9 mouse cellular contexts compared by ENCODE assay signal in the genomic region with DNA sequence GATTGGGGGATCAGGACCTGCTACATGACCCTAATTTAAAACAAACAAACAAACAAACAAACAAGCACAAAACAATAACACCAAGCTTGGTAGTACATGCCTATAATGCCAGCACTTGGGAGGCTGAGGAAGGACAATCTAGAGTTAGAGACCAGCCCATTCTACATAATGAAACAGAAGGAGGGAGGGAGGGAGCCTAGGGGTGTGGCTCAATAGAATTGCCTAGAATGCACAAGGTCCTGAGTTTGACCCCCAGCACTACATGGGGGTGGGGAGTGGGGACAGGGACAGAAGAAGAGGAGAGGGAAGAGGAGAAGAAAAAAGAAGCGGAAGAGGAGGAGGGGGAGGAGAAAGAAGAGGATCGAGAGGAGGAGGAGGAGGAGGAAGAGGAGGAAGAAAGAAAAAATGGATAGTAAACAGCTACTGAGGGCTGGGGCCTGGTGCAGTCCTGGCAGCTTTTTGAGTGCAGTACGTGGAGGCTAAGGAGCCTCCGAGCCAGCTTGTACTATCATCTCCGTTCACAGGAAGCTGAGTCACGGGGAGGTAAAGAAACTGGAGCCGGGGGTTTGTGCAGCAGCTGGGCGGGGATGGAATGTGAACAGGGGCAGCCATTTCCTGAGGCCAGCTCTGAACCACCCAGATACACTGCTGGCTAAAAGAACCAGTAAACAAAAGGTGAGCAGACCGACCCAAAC. TPM values are rescaled to one million over a fixed set of nuclear protein-coding genes. Genes with fewer than 3 reads are reported as not detected.
DNase-seq lines count a peak whose midpoint lies in the region; TF ChIP-seq lines count a peak whose summit lies in the region.
"Had no signal": no experiment of that assay in that cellular context is flagged by ENCODE, and none has a peak within 500 bp of the region (broad histone marks: within the 10 kb centered on the region; RNA-seq: fewer than 3 reads in every experiment).

No protein-coding gene starts in this region.

- no peaks in the 10 kb centered on the region; the same call in 1 of the 2 replicates for H3K4me1 ChIP-seq in thymus, adult 2 months (replicated peaks; ENCODE audit: control insufficient read depth, insufficient read depth, low read length)

- 8% methylated on average over 9 of the region's 9 CpGs for WGBS in thymus, adult 2 months

- H3K4me3 ChIP-seq in thymus, adult 2 months (ENCODE audit: control insufficient read depth, insufficient read depth, low read length), result no peak overlapping the region

- TF ChIP-seq CTCF in thymus, adult 2 months (IDR thresholded peaks at IDR 0.05; ENCODE audit: borderline replicate concordance, control insufficient read depth, extremely low read depth, insufficient read depth, low read length, poor library complexity), result no peak

- no peaks in the 10 kb centered on the region for H3K36me3 ChIP-seq in thymus, adult 2 months (ENCODE audit: control insufficient read depth, insufficient read depth, low read length)

- no peaks in the 10 kb centered on the region for H3K27me3 ChIP-seq in thymus, adult 2 months (ENCODE audit: control insufficient read depth, insufficient read depth, low read length)

- peak; percentile 28 for DNase-seq in ovary, postnatal 36 days (ENCODE audit: low spot score)
- no peak for DNase-seq in ovary, postnatal 14 days (ENCODE audit: low spot score)
- DNase-seq in c-Kit-positive CD71-negative TER-119-negative erythroid progenitor cells, embryonic 14.5 days (ENCODE audit: low read depth), result peak; percentile 49
- peak; percentile 85 for DNase-seq in heart, adult 8-10 months (ENCODE audit: low spot score)
- peak; percentile 59 for DNase-seq in kidney, adult 9 months
- DNase-seq in lung, postnatal 10 days, result peak; percentile 77
- DNase-seq in thymus, adult 2 months, result peak; percentile 30
- no peak for DNase-seq in layer of hippocampus, adult 11-12 months (ENCODE audit: low spot score)

- H3K27ac ChIP-seq in thymus, adult 2 months (ENCODE audit: control insufficient read depth, insufficient read depth, low read length), result no peak overlapping the region

- TF ChIP-seq POLR2A in thymus, adult 2 months (IDR thresholded peaks at IDR 0.05; ENCODE audit: control insufficient read depth, extremely low read depth, insufficient read depth, low read length, poor library complexity), result no peak

RNA-seq across cellular contexts. Expression of a gene that starts 9.7 kb away (rescaled TPM):
- total RNA-seq in heart, adult 8-10 months (2022), result 1 to 10 TPM in 3 of 4 experiments, under 1 TPM in 1; 0.98 to 2.4 (median 1.5) TPM
- polyA plus RNA-seq in thymus, adult 2 months (2012; rRNA removed), result 10.4 and 14.5 TPM in 2 replicates

RNA-seq across cellular contexts. Expression of a gene that starts 30.8 kb away (rescaled TPM):
- total RNA-seq in heart, adult 8-10 months (2022), result 10 to 100 TPM; 21.5 to 33.7 (median 31.0) TPM
- 3.1 and 3.5 TPM in 2 replicates for polyA plus RNA-seq in thymus, adult 2 months (2012; rRNA removed)

RNA-seq across cellular contexts. Expression of a gene that starts 32.6 kb away (rescaled TPM):
- 1 to 10 TPM; 1.1 to 1.9 (median 1.7) TPM for total RNA-seq in heart, adult 8-10 months (2022)
- 4.2 and 7.7 TPM in 2 replicates for polyA plus RNA-seq in thymus, adult 2 months (2012; rRNA removed)

RNA-seq across cellular contexts. Expression of a gene that starts 37.0 kb away (rescaled TPM):
- not detected for total RNA-seq in heart, adult 8-10 months (2022)
- not detected in 2 replicates for polyA plus RNA-seq in thymus, adult 2 months (2012; rRNA removed)
- total RNA-seq: left cerebral cortex, adult 18-20 months had no signal

RNA-seq across cellular contexts. Expression of a gene that starts 53.4 kb away (rescaled TPM):
- 10 to 100 TPM in 1 of 4 experiments, 1 to 10 TPM in 3; 7.4 to 13.3 (median 9.0) TPM for total RNA-seq in heart, adult 8-10 months (2022)
- 12.7 and 14.3 TPM in 2 replicates for polyA plus RNA-seq in thymus, adult 2 months (2012; rRNA removed)

Comparison
In these comparisons a context has a peak if more than half of its experiments do, and no peak if none do; other contexts are left out.
1. DNase-seq: peak in ovary, postnatal 36 days (single experiment), c-Kit-positive CD71-negative TER-119-negative erythroid progenitor cells, embryonic 14.5 days (single experiment), heart, adult 8-10 months (single experiment), kidney, adult 9 months (single experiment), lung, postnatal 10 days (single experiment) and thymus, adult 2 months (single experiment); none in ovary, postnatal 14 days (single experiment) and layer of hippocampus, adult 11-12 months (single experiment).